Mouse (Mus musculus) adrenal gland, postnatal 14 days (tissue): ENCODE measurements at regions not wholly inside any gene's neighbourhood (a gene's known extent, or its start where the extent isn't known, plus 50 kb on each side); places are given as distances from the start of the nearest gene placed in this dataset.
A peak's percentile ranks its signal among the peaks of the same experiment; 100 is the strongest.

ENCODE experiments used
- DNase-seq: peaks from one replicate; pipeline ENCODE4 v3.0.0; 2021; ENCODE audit warnings: mixed read lengths

DNA sequence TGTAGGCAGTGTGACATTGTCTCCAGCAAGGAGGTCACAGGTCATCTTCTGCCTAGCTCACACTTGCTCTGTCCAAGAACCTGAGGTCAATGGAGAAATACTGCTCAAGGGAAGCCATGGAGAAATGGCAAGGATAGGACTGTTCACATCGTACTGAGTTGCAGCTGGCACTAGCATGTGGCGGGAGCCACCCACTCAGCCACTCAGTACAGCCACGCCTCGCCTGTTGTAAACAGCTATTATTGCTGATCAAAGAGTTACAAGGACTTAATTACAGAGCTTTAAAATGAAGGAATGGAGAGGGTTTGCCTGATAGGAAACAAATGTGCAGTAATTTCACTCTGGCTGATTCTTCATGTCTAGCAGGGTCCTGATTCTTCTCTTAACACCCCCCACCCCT lies 64.8 kb downstream of the Dll1 start:
- no peak for DNase-seq

DNA sequence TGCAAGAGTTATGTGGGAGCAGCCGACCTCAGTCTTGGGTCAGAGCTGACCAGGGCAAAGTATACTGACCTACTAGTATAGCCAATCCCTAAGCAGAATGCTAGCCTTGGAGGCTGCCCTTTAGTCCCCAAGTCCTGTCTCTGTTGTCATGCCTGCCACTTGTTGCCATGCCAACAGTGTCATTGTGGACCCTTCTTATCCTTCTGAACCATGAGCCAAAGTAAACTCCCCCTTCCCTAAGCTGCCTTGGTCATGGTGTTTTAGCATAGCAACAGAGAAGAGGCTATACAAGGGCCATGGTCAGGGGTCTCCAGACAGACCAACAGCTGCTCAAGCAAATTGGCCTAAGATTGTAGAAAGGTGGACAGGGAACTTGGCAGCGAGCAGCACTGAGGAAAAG lies 66.2 kb downstream of the Dll1 start:
- no peak for DNase-seq

DNA sequence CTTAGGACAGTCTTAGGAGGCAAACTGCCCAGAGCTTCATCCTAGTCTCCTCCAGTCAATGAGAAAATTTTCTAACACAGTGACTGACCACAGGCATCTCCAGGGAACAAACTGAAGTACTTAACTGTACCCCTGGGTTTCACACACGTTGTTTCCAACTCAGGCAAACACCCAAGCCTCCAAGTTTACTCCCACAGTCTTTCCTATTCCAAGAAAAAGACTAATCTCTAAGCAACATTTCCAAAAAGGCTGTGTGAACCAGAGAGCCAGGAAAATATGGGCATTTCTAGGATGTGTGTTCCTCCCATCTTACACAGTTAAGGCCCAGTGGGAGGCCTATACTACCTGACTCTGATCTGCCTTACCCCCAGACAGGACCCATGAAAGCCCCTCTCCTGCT lies 74.6 kb downstream of the Dll1 start:
- peak; percentile 29 for DNase-seq

DNA sequence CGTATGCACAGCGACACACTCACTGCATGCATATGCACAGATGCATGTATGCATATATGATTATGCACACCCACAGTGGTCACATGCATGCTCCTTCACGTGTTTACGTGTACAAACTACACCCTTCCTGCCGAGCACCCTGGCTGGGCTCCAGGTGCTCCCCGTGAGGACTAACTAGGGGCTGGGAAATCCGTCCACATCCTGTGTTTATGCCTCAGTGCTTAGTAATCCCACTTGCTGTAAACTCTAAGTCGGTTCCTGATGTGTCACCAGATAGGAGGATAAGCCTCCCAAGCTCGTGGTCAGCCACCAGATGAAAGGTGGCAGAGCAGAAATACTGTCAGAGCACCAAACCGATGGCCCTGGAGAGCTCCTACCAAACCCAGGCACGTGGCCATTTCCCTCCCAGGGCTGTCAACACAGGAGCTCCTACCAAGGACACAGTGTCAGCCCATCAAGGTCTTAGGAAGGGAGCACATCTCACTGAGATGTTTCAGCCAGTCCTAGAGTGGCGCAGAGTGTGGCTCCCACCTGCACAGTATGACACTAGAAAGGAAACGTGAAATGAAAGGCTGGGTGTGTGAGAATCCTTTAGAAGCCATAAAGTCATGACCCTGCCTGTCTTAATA lies 76.8 kb downstream of the Dll1 start:
- peak; percentile 73 for DNase-seq

DNA sequence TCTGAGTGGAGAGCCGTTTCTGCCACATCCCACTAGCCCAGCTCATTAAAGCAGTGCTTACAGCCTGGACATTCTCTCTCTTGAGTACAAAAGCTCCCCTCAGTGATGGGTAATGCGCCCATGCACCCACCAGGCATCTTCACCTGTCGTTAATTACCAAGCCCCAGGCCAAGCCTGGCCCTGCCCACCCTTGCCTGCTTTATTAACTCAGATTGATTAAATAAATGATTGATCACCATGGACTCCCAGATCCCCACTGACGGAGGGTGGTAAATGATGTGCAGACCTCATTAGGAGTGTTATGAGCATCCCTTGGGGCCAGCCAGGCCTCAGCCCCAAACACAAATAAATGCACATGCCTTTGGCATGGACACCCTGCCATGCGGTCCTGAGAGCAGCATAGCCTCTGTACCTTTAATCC lies 82.5 kb downstream of the Dll1 start:
- DNase-seq, result no peak

DNA sequence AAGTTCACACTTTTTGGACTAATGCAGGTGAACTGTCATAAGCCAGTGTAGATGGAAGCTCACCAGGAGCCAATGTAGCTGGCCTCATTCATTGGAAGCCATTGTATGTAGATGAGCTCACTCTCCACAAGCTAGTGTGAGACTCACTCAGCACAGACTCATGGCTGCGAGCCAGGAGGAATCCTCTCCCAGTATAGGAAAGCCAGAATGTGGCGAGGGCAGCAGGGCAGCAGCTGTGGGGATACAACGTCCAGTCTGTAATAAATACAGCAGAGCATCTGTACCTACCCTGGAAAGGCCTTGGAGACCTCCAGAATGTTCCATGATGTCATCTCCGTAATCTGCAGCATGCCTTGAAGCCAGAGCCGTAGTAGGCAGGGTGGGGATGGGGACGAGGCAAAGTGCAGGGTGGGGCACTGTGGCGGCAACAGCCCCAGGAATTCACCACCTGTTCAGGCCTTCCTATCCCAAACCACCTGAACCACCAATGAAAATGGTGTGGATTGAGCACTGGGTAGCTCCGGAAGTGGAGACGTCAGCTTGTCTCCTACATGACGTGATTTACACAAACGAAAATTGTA lies 84.1 kb downstream of the Dll1 start:
- no peak for DNase-seq

DNA sequence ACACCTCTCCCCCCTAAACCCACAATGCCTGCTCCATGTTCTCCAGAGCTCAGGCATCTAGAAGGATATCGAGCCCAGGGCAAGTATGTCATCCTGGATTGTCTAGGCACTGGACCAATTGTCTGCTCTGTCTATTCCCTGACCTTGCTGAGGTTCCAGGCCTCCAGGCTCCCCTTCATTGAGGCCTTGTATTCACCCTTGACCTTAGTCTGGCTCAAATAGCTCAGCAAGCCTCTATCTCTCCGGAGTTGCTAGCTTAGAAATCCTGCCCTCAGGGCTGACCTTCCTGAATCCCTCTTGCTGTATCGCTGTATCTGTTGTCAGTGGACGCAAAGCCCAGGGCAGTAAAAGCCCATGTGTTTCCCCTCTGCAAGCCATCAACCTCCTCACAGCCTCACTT lies 85.0 kb downstream of the Dll1 start:
- DNase-seq, result peak; percentile 22

DNA sequence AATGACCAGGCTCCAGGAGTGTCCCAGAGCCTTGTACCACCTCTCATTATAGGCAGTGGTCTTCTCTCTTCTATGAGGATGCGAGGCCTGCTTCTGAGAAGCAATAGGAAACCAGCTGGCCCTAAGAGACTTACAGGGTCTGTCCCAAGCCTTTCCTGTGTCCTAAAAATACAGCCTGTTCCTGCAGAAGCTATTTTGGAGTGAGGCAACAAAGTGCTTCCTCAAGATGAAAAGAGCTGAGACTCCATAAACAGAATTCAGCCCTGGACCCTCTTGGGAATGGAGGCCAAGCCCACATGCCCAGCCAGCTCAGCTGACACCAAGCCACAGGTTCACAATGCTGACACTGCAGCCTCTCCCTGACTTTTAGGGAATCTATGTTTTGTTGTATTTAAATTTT lies 86.3 kb downstream of the Dll1 start:
- DNase-seq, result no peak

DNA sequence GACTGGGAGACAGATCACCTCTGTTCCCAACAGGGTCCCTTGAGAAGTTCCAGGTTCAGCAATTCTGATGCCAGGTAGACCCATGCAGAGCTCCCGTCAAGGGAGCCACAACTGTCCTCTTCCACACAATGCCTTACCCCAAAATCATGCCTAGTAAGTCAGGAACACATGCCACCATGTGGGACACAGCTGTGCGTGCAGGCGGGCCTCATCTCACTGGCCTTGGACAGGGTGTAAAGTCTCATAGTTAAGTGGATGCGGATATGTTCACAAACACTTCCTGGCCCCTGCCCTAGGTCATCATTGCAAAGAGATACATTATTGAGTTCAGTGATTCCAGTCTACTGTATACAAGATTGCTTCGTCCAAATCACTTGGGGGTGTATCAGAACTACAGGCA lies 87.6 kb downstream of the Dll1 start:
- DNase-seq, result no peak

DNA sequence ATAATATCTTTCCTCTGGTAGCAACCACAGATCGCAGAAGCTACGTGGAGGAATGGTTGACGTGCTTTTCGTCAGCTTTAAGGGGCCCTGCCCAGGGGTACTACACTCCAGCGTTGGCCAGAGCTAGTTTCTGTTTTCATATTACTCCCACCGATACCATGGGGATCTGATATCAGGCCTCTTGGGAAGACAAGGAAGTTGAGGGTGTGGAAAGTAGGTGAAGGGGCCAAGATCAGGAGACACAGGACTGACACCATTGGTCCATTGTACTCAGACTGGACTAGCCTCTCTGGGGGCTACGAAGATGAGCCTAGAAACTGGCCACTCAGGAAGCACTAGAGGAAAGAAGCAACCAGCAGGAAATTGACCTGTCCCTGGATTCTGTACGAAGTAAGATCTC lies 88.0 kb downstream of the Dll1 start:
- no peak for DNase-seq

DNA sequence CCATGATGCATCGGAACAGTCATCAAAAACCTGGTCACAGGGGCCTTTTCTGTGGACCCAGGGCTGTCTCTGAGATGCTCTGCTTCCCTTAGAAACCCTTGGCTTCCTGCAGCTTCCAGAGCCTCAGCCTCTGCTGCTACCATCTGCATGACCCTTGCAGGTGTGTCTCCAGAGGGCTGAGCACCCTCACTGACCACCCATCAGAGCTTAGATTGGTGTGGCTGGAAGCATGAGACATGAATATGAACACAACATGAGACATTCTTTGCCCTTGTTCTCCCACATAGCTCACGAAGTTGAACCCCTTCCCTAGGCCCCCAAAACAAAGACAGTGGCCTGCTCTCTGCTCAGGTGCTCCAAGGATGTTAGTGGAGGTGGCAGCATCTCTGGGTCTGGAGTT lies 90.1 kb downstream of the Dll1 start:
- no peak for DNase-seq

DNA sequence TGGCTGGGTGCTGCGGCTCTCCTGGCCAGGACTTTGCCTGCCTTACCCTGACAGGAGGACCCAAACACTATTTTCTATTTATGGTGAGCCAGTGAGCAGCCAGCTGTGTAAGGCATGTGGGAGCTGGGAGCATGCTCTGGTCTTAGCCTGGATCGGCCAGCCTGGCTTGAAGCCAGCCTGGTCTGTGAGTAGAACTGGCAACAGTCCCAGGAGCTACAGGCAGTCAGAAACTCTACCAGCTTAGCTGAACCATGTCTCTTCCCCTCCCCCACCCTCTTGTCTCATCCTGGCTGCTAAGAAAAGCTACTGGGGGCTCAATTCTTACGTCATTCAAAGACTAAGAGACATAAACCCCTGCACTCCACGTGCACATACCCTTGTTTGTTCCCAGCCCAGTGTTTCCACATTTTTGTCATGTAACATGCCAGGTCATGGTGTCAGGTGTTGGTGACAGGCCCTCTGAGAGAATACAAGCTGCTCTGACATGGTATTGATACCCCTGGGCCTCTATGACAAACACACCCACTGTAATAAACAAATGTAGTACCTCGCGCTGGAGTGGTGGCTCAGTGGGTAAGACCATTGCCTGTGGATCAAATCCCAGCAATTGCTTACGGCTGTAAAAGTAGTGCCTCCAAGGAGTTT lies 91.2 kb downstream of the Dll1 start:
- peak; percentile 82 for DNase-seq

DNA sequence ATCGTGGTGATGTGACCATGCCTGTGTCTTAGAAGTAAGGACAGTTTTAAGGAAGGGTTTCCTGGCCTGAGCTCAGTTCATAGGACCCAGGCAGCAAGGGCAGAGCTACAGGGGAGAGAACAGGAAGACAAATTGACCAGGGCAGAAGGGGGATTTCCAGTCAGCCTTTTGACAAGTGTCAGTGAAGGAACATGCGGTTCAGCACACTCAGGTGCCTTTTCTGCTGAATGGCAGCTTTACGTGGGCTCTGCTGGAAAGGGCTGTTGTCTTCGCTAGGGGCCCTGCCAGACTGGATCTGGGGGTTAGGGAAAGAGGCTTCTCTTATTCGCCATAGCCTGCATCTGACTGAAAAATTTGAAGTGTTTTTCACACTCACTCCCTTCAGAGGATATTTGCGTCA lies 106.8 kb downstream of the Dll1 start:
- no peak for DNase-seq

DNA sequence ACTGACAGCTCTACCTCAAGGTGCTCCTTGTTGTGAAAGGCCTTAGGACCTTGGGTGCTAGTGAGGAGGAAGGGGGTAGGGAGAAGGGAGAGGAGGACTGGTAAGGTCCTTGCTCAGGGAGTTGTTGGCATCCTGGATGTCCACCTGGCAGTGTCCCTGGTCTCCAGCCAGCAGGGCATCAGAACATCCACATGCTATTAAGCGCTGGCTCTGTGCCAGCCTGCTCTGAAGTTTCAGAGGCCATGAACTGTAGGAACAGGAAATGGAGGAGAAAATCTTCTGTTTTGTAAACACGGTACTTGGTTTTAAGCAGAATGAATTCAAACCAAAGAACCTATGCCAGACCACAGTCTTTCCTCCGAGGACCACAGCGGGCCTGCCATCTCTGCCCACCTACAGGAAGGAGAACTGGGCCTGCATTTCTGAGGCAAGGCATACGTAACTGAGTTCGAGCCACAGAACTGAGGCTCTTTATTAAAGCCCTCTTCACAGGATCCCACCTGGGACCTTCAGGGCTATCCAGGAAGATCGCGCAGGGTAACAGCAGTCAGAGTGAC lies 107.5 kb downstream of the Dll1 start:
- peak; percentile 41 for DNase-seq

DNA sequence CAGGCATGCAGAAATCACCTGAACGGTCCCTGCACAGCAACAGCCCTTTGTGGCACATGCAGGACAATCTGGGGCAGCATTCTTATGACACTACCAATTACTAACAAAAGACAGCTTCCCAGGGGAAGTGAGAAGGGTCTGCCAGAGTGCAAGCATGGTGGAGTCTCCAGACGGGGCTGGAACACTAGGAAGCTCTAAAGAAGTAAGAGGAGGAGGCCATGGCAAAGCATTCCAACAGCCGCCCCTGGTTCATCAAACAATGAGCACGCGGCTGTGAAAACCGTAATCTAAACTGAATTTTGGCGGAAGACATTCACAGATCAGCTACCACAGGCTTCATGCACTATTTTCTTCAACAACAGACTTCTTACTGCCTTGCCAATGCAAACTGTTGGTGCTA lies 109.0 kb downstream of the Dll1 start:
- DNase-seq, result no peak

DNA sequence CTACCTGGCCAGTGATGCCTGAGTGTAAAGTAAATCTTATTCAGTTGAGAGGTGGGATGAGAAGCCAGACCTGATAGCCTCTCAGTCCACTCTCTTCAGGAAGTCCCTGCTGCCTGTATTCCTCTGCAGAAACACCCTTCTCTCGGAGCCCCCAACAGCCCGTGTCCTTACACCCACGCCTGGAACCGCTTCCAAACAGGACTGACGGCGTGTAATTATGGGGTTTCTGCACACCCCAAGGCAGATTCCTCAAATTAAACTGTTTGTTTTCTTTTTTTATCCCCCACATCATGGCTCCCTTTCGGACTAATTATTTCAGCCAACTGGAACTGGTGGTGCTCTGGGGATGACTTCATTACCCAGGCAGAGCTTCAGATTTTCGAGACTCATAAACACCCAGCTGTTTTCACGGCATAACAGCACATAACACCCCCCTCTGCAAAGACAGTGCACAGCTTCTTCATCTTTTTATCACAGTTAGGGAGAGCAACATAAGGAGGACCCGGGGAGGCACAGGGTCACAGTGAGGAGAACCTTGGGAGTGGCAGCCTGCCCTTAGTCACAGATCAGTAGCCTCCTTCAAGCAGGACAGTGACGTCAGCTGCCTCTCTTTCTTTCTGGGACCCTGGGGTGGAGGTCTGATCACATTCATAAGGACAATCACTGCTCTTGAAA lies 117.1 kb downstream of the Dll1 start:
- no peak for DNase-seq

DNA sequence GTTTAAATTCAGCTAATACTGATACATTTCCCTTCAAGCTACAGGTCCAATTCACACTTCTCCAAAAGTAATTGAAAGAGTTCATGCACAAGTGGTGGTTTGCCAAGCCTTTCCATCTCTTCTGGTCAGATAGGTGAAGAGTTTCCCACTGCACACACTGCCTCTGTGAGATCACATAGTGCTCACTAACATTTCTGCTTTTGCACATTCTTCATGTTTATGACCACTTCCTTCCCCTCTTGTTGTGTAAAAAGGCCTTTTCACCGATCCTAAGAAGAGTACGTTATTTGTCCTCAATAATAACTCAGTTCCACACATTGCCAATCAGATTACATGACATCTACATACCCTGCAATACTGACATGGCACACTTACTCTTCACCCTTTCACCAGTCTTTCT lies 120.8 kb downstream of the Dll1 start:
- no peak for DNase-seq

DNA sequence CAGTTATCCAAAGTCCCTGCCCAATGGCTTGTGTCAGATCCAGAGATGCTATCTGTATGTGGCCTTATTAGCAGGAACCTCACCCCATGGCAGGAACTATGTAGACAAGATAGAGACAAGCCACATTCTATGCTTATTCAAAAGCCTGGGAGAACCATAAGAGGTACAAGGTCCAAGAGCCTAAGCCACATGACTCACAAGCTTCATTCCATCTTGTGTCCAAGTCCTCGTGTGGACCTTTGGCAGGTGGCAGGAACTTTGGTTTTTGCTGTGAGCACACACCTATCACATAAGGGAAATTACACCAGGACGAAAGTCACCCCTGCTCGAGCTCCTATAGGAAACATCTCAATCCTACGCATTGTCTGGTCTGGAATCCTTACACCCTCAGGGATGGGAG lies 122.9 kb downstream of the Dll1 start:
- DNase-seq, result no peak

DNA sequence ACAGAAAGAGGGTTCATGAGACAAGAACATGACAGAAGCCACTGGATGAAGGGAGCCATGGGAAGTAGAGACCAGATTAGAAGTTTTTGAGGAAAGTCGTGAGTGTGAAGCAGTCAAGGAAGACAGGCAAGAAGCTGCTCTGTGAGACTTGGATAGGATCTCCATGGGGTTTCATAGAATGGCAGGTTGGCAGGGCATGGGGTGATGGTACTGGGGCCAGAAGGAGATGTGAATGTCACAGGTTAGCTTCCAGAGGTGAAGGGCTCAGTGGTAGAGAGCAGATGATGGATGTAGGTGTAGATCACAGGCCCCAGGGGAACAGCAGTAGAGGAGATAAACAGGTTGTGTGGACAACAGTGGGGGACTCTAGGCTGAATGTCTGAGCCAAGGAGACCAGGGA lies 123.4 kb downstream of the Dll1 start:
- DNase-seq, result no peak

DNA sequence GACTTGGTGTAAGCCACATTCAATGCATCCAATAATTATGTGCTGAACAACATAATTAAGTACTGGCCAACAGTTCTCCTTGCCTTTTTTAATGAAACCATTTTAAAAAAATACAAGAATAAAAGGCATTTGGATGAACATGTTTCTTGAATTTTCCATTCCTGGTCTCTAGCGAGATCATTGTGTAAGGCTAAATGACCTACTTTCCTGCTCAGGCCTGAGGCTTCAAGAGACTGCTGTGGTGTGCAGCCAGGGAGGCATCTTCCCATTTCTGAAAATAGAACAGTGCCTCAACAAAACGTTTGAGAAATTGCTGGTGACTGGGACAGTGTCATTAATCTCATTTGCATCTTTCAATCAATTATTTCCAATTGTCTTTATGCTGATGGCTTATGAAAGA lies 124.5 kb downstream of the Dll1 start:
- DNase-seq, result no peak

DNA sequence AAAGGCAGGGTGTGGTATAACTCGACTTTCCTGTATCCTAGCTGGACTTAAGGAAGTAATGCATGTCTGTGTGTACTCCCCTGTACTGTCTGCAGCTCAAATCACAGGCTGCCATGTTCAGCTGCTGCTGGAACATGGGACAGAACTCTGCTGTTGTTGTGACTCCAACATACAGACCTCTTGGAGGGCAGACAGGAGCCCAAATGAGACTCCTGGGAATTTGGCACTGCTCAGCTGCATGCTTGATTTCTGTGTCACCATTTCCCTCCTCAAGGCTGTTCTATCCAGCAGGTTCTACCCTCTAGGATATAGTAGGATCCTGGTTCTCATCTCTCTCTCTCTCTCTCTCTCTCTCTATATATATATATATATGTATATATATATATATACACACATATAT lies 125.0 kb downstream of the Dll1 start:
- no peak for DNase-seq

DNA sequence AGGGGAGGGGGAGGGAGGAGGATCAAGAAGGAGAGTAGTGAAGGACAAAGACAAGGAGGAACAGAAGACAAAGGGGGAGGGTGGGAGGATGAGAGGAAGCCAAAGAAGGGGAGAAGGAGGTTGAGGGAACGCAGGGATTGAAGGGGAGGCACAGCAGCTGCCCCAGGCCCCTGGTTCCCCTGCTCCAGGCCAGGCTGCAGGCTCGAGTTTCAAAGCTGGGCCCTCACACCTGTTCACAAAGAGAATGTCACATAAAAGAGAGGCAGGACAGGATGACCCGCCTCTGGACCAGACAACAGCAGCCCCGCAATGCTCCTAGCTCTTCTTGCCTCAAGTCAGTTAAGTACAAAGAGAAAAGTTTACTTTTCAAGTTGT lies 128.3 kb downstream of the Dll1 start:
- no peak for DNase-seq
